Mouse (Mus musculus) stomach, postnatal 0 days (tissue): Measurements from ENCODE around the gene Ndufa9. TPM values are rescaled to one million over a fixed set of nuclear protein-coding genes. Genes with fewer than 3 reads are reported as not detected.

Source experiments
- ATAC-seq: fragments of 200-750 bp; cut with Nextera tagmentation; 2 replicates; pipeline ENCODE4 v1.8.0; 2017; ENCODE audit not compliant: low FRiP score, low TSS enrichment
- DNase-seq: peaks from one replicate; pipeline ENCODE4 v3.0.0-alpha.2; 2016; ENCODE audit warnings: low spot score
- H3K27ac ChIP-seq: fragments of 300-500 bp; sonication (generic); replicated peaks from 2 replicates; pipeline ENCODE4 v1.5.1; 2014; ENCODE audit warnings: mild to moderate bottlenecking, control low read depth
- H3K27me3 ChIP-seq: fragments of 300-500 bp; sonication (generic); 2 replicates; pipeline ENCODE4 v1.6.1; 2014; ENCODE audit warnings: low read length; ENCODE audit not compliant: control insufficient read depth, insufficient read depth
- H3K36me3 ChIP-seq: fragments of 300-500 bp; sonication (generic); 2 replicates; pipeline ENCODE4 v1.6.1; 2014; ENCODE audit warnings: low read length, mixed read lengths; ENCODE audit not compliant: control insufficient read depth, insufficient read depth
- H3K4me1 ChIP-seq: fragments of 300-500 bp; sonication (generic); replicated peaks from 2 replicates; pipeline ENCODE4 v1.6.1; 2014; ENCODE audit warnings: antibody characterized with exemption; ENCODE audit not compliant: control insufficient read depth, insufficient read depth
- H3K4me2 ChIP-seq: fragments of 300-500 bp; sonication (generic); replicated peaks from 2 replicates; pipeline ENCODE4 v1.6.1; 2014; ENCODE audit warnings: low read depth, mild to moderate bottlenecking, control low read depth, moderate library complexity
- H3K4me3 ChIP-seq: fragments of 300-500 bp; sonication (generic); 2 replicates; pipeline ENCODE4 v1.5.1; 2014; ENCODE audit warnings: low read depth, low read length, control low read depth
- H3K9ac ChIP-seq: fragments of 300-500 bp; sonication (generic); 2 replicates; pipeline ENCODE4 v1.6.1; 2014; ENCODE audit warnings: mild to moderate bottlenecking, low read length, control low read depth, mixed read lengths
- H3K9me3 ChIP-seq: fragments of 300-500 bp; sonication (generic); 2 replicates; pipeline ENCODE4 v1.6.1; 2016; ENCODE audit warnings: low read length; ENCODE audit not compliant: control insufficient read depth
- CTCF ChIP-seq: IDR thresholded peaks from 2 replicates; pipeline ENCODE4 v1.5.1; 2016; ENCODE audit warnings: antibody characterized with exemption, low read depth, mild to moderate bottlenecking, moderate library complexity
- EP300 ChIP-seq: optimal IDR thresholded peaks from 2 replicates; pipeline ENCODE3; 2016; ENCODE audit warnings: antibody characterized with exemption
- WGBS: fragments of 180-500 bp; shearing (Covaris S2); extraction: QIAGEN DNeasy Blood & Tissue Kit; methylation state at CpG from one replicate; pipeline ENCODE4 v1.1.7; 2014; 5-methylcytosine and 5-hydroxymethylcytosine counted together
- polyA plus RNA-seq: library from polyadenylated mRNA; unstranded; fragments of >200 nt; fragmentation: Nextera tagmentation; extraction: Ambion mirVana; gene quantifications from 2 replicates; pipeline ENCODE4 v1.2.1, GENCODE M21; 2015

The Ndufa9 gene
- polyA plus RNA-seq, 1 experiment from 2014 or later = 234 TPM

- H3K9ac ChIP-seq = no peak overlapping the region
- no peak overlapping the region for H3K4me3 ChIP-seq
- WGBS = 74% methylated on average over 1 of the region's 1 CpGs
- H3K36me3 ChIP-seq = no peaks in the 10 kb centered on the region
- TF ChIP-seq EP300 = no peak
- H3K27me3 ChIP-seq = no peaks in the 10 kb centered on the region
- H3K4me1 ChIP-seq = no peaks in the 10 kb centered on the region
- DNase-seq (no peak), ATAC-seq (no peak)
- no peaks in the 10 kb centered on the region for H3K9me3 ChIP-seq
- no peak overlapping the region for H3K27ac ChIP-seq
- no peak overlapping the region for H3K4me2 ChIP-seq
Observed at GRCm38 (mm10) chr6:126783056-126783455, 65.9 kb downstream of the Ndufa9 start.

GRCm38 (mm10) chr6:126777889-126778288, 71.0 kb downstream of the Ndufa9 start:
- no peak for ATAC-seq

DNA sequence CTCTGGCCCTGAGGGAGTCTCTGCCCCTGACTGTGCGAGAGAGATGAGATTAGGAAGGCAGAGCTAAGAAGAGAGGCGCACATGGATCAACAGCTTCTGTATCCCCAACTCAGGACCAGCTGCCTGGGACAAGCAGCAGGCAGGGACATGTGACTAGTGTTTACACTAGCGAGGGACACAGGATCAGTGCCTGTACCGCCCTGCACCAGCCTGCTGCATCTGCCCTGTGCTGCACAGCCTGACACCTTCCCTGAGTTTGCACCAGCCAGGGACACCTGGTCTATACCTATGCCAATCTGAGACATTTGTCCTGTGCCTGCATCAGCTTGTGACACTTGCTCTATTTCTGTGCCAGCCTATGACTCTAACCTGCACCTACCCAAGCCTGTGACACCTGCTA, 75.1 kb downstream of the Ndufa9 start:
- H3K36me3 ChIP-seq = no peaks in the 10 kb centered on the region
- H3K27me3 ChIP-seq = no peaks in the 10 kb centered on the region
- no peak for TF ChIP-seq CTCF
- TF ChIP-seq EP300 = no peak
- no peak overlapping the region for H3K4me2 ChIP-seq
- H3K4me1 ChIP-seq = no peaks in the 10 kb centered on the region
- no peak overlapping the region for H3K4me3 ChIP-seq
- DNase-seq = no peak
- H3K27ac ChIP-seq = no peak overlapping the region
- H3K9ac ChIP-seq = no peak overlapping the region
- WGBS = 35% methylated on average over 4 of the region's 4 CpGs
- ATAC-seq = peak; percentile 53; the same call in 1 of the 2 replicates
- H3K9me3 ChIP-seq = no peaks in the 10 kb centered on the region

More at GRCm38 (mm10) chr6:126777889-126778288, 71.0 kb downstream of the Ndufa9 start:
- no peaks in the 10 kb centered on the region for H3K36me3 ChIP-seq
- TF ChIP-seq EP300 = no peak
- TF ChIP-seq CTCF = no peak
- H3K4me3 ChIP-seq = no peak overlapping the region
- no peak overlapping the region for H3K9ac ChIP-seq
- H3K4me1 ChIP-seq = no peaks in the 10 kb centered on the region
- H3K9me3 ChIP-seq = no peaks in the 10 kb centered on the region
- no peak for DNase-seq
- H3K27ac ChIP-seq = no peak overlapping the region
- WGBS = 51% methylated on average over 6 of the region's 6 CpGs
- no peak overlapping the region for H3K4me2 ChIP-seq
- H3K27me3 ChIP-seq = no peaks in the 10 kb centered on the region

DNA sequence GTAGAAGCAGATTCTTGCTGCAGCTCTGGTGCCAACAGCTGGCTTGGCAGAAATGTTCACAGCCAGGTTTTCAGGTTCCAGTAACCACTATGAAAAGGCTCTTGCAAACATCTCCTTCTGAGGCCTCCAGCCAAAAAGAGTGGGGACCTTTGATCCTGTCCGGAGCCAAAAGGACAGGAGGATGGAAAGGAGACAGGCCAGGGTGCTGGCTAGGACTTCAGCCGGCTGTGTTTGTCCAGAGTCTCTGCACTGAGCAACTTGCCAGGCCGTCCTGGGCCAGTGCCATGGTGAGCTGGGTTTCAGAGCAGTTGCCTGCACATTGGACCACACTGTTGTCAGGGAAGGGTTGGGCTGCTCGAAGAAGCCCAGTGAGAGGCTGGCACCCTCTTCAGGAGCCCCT, 76.6 kb downstream of the Ndufa9 start:
- no peak overlapping the region for H3K4me3 ChIP-seq
- 65% methylated on average over 4 of the region's 4 CpGs for WGBS
- DNase-seq (no peak), ATAC-seq (no peak)
- H3K9ac ChIP-seq = no peak overlapping the region
- H3K4me2 ChIP-seq = no peak overlapping the region
- no peaks in the 10 kb centered on the region for H3K4me1 ChIP-seq
- TF ChIP-seq EP300 (no peak), CTCF (no peak)
- H3K27ac ChIP-seq = no peak overlapping the region
- no peaks in the 10 kb centered on the region for H3K9me3 ChIP-seq
- no peaks in the 10 kb centered on the region for H3K36me3 ChIP-seq
- H3K27me3 ChIP-seq = no peaks in the 10 kb centered on the region

Other genes with a start within 250 kb of the Ndufa9 start
- 0.62 and 0.69 TPM in 2 replicates for gene Kcna1, start 202.8 kb downstream of the Ndufa9 start, polyA plus RNA-seq
- gene Kcna6, start 108.5 kb downstream of the Ndufa9 start, polyA plus RNA-seq = 1.5 and 2.1 TPM in 2 replicates
- not detected in 2 replicates for gene Akap3, start 4.0 kb upstream of the Ndufa9 start, polyA plus RNA-seq
- gene Dyrk4, start 72.7 kb upstream of the Ndufa9 start, polyA plus RNA-seq = 0.05 TPM in 1 of 2 replicates, not detected in the other
- 13.3 and 14.6 TPM in 2 replicates for gene Rad51ap1, start 90.5 kb upstream of the Ndufa9 start, polyA plus RNA-seq
- gene D6Wsu163e, start 90.8 kb upstream of the Ndufa9 start, polyA plus RNA-seq = 12.1 and 12.7 TPM in 2 replicates
- not detected in 2 replicates for gene Fgf6, start 166.4 kb upstream of the Ndufa9 start, polyA plus RNA-seq
- not detected in 2 replicates for gene Fgf23, start 223.8 kb upstream of the Ndufa9 start, polyA plus RNA-seq